Mouse (Mus musculus) left cerebral cortex, adult 6 months (tissue): ENCODE results near the gene Golim4. TPM values are rescaled to one million over a fixed set of nuclear protein-coding genes. Genes with fewer than 3 reads are reported as not detected.

Source experiments
- long read RNA-seq, 2 experiments: library from polyadenylated mRNA; unstranded; transcript quantifications; one replicate each; pipeline ENCODE4 v2.0.0; 2019 to 2020
- polyA plus RNA-seq: library from polyadenylated mRNA; unstranded; fragments of <200 nt; fragmentation: Nextera tagmentation; gene quantifications from 2 replicates; pipeline ENCODE4 v1.2.3, GENCODE M21; 2021

Gene Golim4
- 5.7 and 8.2 TPM in 2 replicates for polyA plus RNA-seq
- long read RNA-seq, experiment 1, full-length matches to known transcripts, result 19 of 22 reads
- long read RNA-seq, experiment 1, partial matches to known transcripts, result 3 of 22 reads
- long read RNA-seq, experiment 1, other reads (novel, unspliced or antisense), result 0 of 22 reads
- long read RNA-seq, experiment 2, full-length matches to known transcripts, result 7 of 16 reads
- long read RNA-seq, experiment 2, partial matches to known transcripts, result 8 of 16 reads
- long read RNA-seq, experiment 2, other reads (novel, unspliced or antisense), result 1 of 16 reads

DNA sequence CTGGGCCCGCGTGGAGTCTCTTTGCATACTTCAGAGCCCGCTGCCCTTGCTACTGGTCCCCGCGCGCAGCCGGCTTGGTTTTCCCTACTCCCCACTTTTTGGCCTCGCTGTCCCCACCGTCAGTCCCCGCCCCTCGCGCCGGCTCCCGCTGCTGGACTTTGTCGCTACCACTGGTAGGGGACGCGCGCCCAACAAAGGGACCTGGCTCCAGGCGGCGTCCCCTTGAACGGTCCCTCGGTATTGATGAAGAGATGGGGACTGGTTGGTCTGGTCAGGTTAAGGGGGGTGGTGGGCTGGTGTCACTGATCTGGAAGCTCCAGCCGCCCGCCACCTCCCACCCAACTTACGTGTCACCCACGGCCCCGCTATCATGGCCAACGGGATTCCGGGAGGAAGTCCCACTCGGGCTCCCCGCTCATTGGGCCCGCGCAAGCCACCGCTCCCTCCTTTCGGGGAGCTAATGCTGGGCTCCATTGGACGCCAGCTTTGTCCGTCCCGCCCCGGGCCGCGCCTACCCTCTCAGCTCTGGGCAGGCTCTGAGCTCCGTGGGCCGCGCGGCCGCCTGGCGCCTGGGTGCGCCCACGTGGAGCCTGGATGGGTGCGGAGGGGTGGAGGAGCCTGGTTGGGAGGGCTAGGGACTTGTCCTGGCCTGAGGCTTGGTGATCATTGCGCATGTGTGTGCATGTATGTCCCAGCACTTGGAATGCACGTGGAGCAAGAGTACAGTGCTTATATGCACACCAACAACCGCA is at the start of gene Golim4:
Gene Golim4, minus strand, starts transcription at position 399 of the 752 bp plus-strand sequence.

Other genes starting within 250 kb of the Golim4 start
- not detected in 2 replicates for gene Gm29133, start 208.8 kb downstream of the Golim4 start, polyA plus RNA-seq
- gene Fstl5, start 117.3 kb upstream of the Golim4 start, polyA plus RNA-seq, result 2.5 and 6.9 TPM in 2 replicates